Mouse (Mus musculus) heart, postnatal 4 days (tissue): ENCODE results near the gene Praf2. TPM values are rescaled to one million over a fixed set of nuclear protein-coding genes. Genes with fewer than 3 reads are reported as not detected.
"Not testable (repeated sequence)": the region's sequence is repeated elsewhere in the genome, so short reads cannot be mapped to it uniquely, and the experiment has no call there.

Experiments
- DNase-seq: peaks from one replicate; pipeline ENCODE4 v3.0.0; 2021
- total RNA-seq, 2 experiments: library from RNA; stranded (reverse); gene quantifications; 2 replicates each; pipeline ENCODE4 v1.2.3; 2021

Praf2 gene
- total RNA-seq, 2 experiments from 2014 or later: 10.3 to 11.0 TPM

DNA sequence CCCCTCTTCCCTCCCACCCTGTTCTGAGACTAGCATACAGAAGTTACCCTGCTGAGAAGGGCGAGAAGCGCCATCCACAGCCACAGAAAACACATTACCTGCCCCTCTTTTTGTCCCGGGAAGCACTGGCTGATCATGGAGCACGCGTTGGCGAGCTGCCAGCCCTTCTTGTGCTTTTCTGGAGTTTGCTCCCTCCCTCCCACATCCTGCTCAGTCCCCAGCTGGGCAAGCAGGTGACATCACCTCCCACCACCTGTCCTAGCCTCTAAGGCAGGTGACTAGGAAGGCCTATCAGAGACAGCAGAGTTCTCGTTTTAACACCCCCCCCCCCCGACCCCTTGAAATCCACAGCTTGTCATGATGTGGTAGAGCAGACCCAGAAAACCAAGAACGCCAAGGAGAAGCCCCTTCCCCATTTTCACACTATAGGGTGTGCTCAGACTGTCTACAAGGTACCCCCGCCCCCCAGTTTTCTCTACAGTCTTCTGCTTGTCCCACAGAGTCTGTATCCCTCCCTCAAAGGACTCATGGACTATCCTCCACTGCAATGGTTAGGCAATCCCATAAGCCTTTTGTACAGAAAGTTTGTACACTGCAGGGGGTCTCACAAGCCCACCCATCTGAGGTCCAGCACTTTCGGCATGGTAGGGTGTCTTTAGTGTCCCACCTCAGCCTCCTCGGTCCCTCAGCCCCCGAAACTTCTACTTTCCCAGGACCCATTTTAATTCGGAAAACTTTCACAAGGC is 11.3 kb downstream of the Praf2 start:
- no peak for DNase-seq

DNA sequence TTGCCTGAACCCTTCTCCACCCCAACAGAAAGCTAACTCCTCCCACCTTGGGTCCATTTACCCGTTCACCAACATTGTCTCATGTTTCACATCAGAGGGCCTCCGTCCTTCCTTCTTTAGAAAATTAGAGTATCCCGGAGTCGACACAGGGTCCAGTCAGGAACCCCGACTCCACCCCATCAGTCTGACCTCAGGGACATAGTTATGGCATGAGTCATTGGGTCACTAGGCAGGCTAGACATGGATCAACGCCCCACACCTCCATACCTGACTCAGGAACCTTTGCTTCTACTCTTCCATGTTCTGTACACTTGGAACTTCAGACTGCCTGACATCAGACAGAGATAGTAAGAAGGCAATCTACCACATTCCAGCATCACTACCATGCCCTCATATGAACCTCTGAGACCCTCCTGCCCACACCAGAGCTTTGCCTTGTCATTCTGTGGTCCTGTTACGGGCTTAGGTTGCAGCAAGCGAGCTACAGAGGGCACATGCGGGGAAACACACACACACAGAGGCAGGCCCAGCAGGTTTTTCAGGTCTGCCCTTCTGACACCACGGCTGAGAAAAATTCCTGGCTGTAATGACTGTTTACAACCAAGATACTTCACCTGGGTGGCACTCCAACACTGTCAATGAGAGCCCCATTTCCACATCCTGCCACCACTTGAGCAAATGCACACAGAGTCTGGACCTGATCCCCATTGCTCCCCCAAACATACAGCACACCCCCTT is 12.0 kb downstream of the Praf2 start:
- DNase-seq: no peak

DNA sequence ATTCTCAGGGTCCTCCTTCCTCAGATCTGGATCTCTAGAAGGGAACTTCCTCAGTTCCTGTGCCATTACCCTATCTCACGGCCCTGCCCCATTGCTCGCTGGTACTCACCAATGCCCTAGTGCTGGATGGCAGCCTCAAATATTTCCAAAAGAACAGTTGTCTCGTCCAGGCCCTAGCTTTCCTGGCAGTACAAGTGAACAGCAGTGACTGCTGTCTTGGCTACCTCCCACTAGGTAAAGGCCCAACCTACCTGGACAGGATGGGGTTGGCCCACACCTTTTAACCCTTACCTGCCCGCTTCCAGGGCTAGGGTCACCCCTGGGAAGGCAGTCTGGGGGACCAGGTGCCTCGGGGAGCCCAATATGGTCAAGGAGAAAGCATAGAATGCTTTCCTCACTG is 12.9 kb downstream of the Praf2 start:
- no peak for DNase-seq

DNA sequence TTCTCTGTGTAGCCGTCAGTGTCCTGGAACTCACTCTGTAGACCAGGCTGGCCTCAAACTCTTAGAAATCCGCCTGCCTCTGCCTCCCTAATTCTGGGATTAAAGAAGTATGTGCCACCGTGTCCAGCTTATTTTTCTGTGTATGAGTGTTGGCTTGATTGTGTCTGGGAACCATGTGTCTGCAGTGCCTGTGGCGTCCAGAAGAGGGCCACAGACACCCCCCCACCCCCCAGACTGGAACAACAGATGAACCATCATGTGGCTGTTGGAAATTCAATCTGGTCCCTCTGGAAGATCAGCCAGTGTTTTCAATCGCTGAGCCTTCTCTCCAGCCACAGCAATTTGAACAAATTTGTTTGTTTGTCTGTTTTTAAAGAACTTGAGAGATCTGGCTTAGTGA is 15.2 kb downstream of the Praf2 start:
- no peak for DNase-seq

DNA sequence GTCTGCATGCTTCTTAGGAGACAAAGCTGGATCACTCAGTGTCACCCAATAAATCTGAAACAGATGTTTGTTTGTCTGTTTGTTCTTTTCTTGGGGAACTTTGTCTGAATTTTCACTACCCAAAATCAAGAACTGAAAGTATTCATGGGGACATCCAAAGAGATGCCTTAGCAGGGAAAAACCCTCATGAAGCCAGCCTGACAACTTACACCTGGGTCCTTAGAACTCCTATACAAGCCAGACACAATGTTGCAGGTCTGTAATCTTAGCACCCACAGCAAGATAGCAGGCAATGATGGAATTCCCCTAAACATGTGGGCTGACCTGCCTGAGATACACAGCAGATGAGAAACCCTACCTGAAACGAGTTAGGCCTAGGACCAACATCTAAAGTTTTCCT is 16.7 kb downstream of the Praf2 start:
- no peak for DNase-seq

DNA sequence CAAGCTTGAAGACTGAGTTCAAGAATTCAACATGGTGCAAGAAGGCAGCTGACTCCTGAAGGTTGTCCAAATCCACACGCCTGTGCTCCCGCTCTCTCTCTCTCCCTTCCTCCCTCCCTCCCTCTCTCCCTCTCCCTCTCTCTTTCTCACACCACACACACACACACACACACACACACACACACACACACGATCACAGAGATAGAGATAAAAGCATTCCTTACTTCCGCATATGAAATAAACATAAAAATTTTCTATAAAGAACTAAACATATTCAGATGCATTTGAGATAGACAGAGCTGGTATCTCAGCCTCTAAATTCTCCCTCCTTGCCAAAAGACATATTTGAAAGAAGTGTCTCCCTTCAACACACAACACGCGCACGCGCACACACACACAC is 17.2 kb downstream of the Praf2 start:
- no peak for DNase-seq

DNA sequence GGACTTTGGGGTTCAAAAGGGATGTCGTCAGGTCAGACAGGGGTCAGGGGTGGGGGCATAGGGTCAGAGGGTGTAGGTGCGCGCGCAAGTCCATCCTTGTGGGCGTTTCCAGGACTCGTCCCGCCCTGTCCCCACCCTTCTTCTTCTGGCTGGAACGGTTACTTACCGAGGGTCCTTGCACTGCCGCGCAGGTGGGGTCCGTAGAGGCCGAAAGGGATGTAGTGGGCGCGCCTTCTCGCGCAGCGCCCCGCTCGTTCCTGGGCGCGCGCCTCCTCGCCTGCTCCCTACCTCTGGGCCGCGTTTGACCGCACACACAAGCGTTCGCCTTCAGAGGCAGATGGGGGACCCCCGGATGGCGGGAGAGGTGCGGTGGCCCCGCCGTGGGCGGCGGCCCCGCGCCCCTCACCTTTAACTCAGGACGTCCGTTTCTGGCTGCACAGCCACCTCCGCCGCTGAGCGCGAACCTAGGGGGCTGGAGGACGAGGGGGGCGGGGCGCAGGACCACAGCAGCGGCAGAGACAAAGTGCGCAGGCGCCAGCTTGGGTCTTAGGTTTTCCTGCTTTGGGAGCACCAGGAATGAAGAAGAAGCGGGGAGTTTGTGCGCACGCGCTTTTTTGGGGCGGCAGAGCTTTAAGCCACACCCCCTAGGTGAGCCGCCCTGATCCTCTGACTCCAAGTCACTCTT is 22.3 kb downstream of the Praf2 start, which contains the start of gene Ccdc120:
TSS of gene Ccdc120 (minus strand) at position 474 of the 685 bp plus-strand sequence.
- DNase-seq: peak; percentile 67

DNA sequence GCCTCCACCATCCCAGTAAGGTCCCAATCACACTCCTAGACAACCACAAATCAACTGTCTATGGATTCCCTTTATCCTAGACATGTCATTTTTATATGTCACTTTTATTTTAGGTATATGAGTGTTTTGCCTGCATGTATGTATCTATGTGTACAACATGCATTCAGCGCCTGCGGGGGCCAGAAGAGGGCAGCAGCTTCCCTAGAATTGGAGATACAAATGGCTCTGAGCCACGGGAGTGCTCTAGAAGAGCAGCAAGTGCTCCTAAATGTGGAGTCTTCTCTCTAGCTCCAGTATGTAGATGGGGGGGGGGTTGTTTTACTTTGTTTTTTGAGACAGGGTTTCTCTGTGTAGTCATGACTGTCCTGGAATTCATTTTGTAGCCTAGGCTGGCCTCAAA is 25.4 kb downstream of the Praf2 start:
- DNase-seq: not testable (repeated sequence)

DNA sequence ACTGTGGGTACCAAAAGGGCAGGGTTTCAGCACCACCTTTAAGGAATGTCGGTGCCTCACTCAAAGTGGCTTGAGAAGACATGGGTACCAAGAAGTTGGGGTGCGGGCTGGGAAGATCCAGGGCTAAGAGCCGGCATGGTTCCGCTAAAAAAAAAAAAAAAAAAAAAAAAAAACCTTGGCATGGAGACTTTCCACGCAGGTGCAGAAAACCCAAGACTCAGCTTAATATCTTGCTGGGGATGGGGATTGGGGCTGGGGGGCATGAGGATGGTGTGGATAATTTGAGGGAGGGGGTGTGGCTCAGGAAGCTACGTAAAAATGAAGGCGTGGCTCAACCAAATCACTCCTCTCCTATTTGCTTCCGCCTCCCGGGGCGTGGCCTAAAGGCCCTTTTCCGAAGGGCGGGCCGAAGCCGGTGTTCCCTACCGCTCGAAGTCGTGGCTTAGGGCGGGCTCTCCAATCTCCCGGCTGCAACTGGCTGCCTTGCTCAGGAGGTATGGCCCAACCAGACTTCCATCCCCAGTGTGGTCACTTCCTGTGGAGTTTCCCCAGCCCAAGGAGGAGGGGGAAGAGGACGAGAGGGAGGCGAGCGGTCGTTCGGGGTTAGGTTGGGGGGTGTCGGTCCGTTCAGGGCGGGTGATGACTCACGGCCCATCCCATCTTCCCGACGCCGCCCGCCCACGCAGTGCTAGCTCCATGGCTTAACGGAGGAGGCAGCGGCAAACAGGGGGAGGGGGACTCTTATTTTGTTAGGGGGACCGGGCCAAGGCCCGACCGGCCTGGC is 34.1 kb downstream of the Praf2 start, which contains the start of gene Tfe3:
TSS of gene Tfe3 (plus strand) at position 424 of the 784 bp plus-strand sequence.
- peak; percentile 92 for DNase-seq

DNA sequence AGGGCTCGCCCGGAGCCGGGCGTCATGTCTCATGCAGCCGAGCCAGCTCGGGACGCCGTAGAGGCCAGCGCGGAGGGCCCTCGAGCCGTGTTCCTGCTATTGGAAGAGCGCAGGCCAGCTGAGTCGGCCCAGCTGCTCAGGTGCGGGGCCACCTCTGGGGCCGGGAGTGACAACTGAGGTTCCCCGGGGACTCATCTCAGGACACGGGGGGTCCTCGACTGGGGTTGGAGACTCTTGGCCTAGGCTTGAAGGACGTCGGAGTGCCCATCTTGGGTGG is 34.6 kb downstream of the Praf2 start:
- DNase-seq: no peak

DNA sequence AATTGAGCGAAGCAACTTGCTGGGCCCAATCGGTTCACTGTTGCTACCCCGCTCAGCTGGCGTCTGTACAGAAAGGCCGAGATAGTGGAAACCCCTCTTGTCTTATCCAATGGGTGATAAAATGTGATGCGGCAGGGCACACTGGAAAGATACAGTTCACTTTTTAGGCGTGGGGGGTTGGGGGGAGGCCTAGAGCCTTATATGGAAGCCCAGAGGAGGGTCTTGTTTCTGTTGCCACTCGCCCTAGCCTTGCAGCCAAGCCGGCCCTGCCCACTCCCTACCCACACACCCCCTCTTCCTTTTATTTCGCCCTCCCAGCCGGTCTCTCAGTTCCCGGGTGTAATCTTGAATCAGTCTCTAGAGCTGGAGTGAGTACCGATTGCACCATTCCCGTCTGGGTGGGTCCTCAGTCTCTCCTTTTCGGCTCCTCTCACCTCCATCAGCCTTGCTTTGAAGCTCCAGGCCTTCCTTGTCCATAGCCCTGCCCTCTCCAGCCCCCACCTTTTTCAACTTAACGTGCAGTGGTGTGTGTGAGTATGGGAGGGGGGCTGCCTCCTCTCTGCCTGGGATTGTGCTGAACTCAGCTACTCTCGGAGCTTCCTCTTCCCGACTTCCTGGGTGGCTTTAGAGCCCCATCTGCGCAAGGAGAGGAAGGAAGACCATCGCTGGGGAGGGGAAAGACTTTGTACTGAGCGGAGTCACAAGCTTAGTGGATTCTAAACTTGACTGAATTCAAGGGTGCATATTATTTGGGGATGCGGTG is 35.6 kb downstream of the Praf2 start:
- peak; percentile 27 for DNase-seq

DNA sequence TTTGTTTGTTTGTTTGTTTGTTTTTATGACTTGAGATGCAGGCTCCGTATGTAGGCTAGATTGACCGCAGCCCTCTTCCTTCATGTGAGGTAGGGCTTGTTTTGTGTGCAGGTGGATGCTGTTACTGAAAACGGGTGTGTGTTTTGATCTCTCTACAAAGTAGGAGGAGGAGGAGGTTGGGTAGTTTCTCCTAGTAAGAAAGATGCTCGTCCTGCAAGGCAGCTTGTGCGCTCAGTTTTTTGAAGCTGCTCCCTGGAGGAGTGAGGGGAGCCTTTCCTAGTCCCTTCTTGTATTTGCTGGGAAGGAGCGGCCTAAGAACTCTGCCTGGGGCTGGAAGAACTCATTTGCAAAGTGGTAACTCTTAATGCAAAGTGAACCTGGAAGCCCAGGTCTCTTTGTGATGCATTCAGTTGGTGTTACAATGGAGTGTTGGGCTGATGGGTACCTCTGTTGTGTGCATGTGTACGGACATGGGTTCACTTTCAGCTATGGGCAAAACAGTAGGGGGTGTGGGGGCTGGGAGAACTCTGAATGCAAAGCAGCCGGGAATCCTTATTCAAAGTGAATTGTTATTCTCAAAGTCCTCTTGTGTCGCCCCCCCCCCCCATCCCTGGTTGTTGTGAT is 36.5 kb downstream of the Praf2 start:
- DNase-seq: no peak

DNA sequence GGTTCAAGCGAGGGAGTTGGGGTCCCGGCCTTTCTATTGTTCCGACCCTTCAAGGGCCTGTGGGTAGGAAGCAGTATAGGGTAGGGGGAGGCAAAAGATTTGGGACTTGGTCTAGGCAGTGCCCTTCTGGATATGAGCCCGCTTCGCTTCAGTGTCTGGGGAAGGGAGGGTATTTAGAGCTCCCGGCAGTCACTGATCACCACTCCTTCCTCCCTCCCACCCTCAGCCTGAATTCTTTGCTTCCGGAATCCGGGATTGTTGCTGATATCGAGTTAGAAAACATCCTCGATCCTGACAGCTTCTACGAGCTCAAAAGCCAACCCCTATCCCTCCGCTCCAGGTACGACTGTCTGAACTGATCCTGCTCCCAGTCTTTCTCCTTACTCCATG is 37.0 kb downstream of the Praf2 start:
- DNase-seq: no peak

DNA sequence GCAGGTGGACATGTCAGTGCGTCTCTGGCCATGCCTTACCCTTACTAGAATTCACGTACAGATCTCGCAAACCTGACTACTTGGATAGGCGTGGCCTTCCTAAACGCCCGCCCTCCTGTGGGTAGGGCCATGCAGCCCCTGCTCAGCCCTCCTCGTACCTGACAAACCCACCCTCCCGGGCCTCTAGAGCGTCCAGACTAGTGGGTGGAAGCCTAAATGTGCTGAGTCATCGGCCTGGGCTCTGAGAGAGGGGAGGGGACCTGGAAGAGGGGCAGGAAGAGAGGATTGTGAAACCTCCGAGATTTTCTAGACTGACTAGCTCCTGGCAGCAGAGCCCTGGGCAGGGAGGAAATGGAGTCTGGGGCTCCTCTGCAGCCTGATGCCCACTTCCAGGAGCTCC is 37.5 kb downstream of the Praf2 start:
- peak; percentile 32 for DNase-seq

DNA sequence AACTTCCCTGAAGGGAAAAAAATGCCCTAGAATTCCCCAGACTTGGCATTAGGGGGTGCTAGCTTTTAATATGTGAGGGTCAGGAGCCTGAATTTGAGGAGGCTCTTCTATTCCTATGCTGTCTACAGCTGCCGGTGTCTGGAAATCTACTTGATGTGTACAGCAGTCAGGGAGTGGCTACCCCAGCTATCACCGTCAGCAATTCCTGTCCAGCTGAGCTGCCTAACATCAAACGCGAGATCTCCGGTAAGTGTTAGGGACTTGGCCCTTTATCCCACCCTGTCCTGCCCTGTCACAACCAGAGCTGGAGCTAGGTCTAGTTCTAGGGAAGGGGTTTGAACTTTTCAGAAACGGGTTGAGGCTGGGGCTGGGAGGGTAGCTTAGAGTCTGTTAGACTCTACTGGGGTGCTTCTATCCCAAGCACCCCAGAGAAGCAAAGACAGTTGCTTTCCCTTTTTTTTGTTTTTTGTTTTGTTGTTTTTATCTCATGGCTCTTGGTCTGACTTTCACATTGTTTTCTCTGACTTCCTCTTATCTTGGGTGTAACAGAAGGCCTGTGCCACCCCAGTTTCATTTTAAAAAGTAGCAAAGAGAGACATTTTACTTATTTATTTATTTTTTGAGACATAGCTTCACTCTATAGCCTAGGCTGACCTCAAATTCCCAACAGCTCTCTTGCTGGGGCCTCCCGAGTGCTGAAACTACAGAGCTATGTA is 41.2 kb downstream of the Praf2 start:
- DNase-seq: no peak

DNA sequence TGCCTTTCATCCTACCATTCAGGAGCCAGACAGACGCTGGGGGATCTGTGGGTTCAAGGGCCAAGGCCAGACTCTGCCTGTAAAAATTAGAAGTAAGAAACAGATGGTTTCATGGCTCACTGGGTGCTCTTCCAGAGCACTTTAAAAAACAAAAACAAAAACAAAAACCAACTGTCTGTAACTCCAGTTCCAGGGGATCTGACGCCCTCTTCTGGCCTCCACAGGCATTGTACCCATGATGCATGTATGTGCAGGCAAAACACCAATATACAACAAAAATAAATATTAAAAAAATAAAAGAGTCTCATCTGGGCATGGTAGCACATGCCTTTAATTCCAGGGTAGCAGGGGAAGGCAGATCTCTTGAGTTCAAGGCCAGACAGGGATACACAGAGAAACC is 44.5 kb downstream of the Praf2 start:
- no peak for DNase-seq

DNA sequence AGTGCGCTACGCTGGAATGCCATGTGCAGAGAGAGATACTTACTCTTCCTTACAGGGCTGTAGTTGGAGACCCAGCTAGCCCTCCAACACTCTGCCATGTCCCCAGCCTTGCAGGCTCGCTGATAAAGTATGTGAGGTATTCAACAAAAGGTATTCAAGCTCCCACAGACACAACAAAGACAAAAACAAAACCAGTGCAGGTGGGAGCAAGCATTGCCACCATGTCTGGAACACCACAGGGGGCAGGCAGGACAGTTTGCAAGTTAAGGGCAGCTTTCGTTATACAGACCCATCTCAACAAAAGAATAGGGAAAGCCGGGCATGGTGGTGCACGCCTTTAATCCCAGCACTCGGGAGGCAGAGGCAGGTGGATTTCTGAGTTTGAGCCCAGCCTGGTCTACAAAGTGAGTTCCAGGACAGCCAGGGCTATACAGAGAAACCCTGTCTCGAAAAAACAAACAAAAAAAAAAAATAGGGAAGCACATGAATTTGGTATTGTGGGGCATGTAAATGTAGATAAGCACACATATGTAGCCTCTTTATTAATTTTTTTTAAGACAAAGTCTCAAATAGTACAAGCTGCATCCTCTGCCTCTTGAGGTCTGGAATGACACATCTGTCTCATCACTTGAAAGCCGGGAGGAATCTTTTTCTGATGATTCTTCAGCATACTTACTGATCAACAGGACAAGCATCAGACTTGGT is 47.4 kb downstream of the Praf2 start:
- no peak for DNase-seq

DNA sequence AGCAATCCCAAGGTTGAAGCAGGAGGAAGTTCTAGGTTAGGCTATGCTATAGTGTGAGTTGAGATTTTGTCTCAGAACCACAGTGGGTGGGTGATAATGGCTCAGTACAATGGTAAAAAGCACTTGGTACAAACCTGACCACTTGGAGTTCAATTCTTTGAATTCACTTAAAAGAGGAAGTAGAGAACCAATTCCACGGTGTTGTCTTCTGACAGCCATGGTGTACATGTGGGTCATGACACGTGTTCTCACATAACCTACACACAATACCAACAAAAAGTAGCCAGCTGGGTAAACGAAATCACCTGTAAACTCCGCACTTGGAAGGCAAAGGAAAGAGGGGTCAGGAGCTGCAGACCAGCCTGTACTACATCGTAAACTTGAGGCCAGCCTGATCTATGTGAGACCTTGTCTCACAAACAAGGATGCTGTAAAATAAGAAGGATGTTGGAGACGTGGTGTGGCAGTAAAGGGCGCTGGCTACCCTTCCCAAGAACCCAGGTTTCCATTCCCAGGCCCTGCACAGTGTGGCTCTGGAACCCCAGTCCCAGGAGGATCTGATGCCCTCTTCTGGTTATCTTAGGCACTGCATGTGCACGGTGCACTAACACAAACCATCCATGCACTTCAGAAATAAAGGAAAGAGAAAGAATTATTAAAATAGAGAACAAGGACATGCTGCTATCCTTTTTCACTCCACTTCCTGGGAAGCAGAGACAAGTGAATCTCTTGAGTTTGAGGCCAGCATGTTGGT is 48.3 kb downstream of the Praf2 start:
- peak; percentile 68 for DNase-seq

DNA sequence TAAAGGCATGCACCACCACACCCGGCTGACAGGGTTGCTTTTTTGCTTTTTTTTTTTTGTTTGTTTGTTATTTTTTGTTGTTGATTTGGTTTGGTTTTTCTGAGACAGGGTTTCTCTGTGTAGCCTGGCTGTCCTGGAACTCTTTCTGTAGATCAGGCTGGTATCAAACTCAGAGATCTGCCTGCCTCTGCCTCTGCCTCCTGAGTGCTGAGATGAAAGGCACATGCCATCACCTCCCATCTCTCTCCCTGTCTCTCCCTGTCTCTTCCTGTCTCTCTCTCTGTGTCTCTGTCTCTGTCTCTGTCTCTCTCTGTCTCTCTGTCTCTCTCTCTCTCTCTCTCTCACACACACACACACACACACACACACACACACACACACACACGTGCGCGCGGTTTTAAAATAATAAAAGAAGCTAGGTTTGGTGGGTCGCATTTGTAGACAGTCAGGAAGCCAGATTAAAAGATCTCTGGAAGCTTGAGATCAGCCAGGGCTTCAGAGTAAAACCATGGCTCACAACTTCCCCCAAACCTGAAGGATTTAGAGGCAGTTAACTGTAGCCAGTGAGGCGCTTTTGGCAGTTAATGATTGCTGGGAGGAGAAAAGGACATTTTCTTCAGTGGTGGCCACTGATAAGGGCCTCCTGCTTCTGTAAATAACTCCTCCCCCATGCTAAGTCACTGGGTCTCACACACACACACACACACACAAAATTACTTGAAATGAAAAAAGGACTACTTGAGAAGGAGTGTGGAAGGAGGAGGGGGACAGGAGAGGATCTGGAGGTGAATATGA is 50.4 kb downstream of the Praf2 start:
- DNase-seq: no peak
